Mouse (Mus musculus): ENCODE measurements at regions not wholly inside any gene's neighbourhood (a gene's known extent, or its start where the extent isn't known, plus 50 kb on each side); places are given as distances from the start of the nearest gene placed in this dataset.
"Not testable (repeated sequence)": the region's sequence is repeated elsewhere in the genome, so short reads cannot be mapped to it uniquely, and the experiment has no call there.

DNA sequence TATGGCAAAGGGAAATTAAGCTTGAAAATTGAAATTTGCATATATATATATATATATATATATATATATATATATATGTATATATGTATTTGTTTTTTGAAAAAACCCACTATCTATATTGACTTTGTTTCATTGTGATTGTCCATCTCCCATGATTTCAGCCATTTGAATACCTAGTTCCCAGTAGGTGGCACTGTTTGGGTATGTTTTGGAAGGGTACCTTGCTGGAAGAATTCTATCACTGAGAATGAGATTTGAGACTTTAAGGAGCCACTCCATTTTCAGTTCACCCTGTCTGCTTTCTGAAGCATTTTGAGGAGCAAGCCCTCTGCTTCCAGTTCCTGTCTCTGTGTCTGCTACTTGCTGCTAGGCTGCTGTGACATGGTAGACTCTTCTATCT is 72.8 kb upstream of the Ugt8a start:
- peak; percentile 52 for DNase-seq

GRCm38 (mm10) chr3:126016166-126016565 is 77.7 kb upstream of the Ugt8a start:
- no peak for DNase-seq

DNA sequence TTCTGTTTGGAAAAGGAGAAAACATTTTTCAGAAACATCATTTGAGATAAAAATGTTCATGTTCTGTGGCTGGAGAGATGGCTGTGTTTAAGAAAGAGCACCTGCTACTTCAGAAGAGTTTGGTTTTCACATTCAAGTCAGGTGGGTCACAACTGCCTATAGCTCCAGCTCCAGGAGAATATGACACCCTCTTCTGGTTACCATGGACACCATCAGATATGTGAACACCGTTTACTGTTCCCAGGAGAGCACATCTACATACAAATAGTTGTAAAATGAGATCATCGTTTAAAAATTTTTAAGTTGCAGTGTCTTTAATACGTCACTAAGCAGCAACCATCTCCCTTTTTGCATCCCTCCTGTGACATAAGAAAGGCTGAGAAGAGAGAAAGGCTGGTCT is 105.9 kb upstream of the Ugt8a start:
- DNase-seq, result peak; percentile 36

DNA sequence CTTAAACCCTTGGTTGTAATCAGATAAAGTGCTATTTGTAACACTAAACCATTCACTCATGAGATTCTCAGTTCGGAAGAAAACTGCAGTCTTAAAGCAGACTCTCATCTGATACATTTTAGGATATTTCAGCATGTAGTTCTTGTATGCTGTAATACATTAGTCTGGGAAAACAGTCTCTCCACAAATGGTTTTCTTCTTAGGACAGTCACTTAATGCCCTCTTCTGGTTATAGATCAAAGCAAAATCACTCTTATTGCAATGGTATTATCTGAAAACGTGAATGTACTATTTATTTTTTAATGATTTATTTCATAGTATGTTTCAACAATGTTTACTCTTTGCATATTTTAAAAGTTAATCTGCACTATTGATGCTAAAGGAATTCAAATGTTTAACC is 106.4 kb upstream of the Ugt8a start:
- DNase-seq, result no peak

DNA sequence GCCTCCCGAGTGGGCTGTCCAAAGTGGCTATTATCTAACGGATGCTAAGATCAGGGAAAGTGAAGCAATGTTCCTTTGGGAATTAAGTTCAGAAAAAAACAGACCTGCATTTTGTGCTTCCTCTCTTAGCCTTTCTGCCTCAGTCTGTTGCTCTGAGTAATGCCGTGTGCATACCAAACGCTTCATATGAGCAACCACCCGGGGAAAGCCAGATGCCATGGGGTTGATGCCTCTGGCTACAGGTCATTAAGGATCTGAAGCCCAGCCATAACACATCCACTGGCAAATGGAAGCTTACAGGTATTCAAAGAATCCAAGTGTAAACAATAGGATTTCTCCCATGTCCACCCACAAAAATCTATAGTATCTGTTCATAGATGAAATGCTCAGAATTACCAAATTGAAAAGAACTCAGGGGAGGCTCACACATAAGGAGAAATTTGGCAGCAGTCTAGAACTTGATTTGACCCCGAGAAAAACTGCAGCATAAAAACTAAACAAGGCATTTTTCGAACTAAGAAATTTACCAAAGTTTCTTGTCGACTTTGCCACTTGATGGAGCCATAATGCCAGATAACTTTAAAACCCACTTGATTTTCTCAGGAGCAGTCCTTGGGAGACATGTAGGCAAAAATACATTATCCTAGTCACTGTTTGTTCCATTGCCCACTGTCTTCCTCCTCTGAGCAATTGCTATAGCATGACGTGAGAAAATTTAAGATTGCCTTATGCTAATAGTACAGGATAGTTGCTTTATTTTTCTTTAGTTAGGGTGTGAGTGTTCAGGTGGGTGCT is 107.8 kb upstream of the Ugt8a start:
- DNase-seq, result peak; percentile 7

DNA sequence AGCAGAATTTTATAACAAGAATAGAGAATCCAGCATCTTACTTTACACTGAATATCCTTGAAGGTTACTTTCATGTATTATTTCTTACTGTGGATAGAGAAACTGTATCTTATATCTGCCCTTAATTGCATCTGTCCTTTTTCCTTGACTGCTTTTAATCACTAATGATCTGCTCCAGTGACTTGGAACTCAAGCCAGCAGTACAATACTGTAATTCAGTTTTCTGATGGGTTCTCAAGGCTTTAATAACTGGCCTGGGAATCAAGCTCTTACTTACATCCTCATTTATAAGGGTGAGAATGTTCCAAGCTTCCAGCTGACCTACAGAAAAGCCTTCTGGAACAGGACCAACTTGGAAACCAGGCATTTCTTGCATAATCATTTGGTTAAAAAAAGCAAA is 120.2 kb upstream of the Ugt8a start:
- DNase-seq, result no peak

- no peak for DNase-seq
Observed at GRCm38 (mm10) chr3:126105086-126105485, 166.7 kb upstream of the Ugt8a start.

DNA sequence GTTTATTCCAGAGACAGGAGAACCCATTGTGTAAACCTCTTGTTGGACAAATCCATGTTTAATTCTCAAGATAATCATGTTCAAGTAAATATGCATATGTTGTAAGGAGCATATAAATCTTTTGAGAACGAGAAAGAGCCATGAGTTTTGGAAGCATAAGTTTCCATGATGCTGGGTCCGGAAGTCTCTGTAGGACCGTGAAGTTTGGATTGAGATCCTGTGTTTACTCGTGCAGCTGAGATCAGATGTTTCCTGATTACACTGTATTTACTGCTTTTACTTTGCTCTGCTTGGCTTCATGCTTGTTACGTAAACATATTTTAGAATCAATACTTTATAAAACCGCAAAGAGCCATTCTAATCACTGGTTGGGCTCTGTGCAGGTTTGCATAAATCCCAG is 171.0 kb upstream of the Ugt8a start:
- no peak for DNase-seq

DNA sequence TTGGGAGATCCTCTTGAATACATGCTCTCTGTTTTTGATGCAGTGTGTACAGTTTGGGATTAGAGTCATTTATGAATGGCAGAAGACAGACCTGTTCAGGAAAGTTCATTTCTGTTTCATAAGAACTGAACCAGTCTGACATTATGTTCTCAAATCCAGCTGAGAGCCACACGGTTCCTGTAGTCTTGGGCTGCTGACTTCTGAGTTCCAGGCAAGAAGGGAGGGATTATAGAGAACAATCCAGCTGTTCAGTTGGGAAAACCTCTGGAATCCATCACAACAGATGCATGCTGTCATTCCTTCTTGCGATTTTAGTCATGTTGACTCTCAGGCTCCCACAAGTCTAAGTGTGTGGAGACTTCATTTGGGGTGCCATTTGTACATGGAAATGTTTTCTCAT is 179.4 kb upstream of the Ugt8a start:
- no peak for DNase-seq

DNA sequence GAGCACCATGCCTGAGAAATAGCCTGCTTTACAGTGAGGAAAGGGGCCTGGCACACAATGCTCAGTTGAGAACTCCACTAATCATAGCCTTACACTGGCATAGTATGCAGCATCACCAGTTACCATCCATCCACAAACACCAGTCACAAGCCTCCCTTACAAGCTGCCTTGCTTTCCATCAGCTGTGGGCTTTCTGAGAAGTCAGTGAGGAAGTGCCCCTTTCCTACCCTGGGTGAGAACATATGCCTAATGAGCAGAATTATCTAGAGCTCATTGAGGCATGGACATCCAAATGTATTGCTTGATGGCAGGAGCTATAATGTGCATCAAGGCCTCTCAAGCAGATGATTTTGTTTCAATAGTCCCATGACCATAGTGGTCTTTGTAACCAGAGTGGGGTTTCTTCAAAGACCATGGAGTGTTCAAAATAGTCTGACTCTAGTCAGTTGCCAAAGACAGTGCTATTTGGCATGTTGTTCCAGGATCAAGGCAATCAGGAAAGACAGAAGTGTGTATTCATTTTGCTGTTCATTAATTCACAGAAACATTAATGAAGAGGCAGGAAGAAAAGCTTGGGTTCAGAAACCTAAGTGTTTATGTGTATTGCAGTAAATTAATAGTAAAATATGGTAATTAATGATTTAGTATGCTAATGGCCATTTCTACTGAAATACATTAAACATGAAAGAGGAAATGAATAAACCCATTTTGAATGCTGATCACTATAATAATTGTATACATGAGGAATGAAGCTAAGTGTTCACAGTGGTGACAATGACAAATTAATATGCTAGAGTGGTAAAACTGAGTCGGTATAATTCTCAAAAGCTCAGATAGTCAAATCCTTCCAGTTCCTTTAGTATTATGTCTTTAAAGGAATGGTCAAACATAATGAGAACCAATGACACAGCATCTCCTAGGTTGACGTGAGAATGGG is 184.2 kb upstream of the Ugt8a start:
- no peak for DNase-seq

GRCm38 (mm10) chr3:126166542-126166941 is 196.9 kb upstream of the Arsj start:
- no peak for DNase-seq

DNA sequence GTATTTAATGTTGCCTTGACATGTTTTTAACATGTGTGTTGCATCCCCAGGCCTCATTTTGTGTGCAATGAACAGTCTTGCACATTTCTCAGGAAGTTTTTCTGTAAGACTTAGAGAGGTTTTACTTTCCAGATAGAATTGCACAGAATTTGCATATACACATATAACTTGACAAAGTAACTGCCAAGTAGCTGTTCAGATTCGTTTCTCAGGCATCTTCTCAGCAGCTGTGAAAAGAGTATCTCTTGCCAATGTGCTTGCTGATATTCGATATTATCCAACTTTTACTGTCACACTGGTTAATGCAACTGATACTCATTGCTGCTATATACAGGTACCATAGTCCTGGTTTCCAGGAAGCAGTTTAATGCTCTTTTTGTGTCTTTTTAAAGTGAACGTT is 154.5 kb upstream of the Arsj start:
- no peak for DNase-seq

DNA sequence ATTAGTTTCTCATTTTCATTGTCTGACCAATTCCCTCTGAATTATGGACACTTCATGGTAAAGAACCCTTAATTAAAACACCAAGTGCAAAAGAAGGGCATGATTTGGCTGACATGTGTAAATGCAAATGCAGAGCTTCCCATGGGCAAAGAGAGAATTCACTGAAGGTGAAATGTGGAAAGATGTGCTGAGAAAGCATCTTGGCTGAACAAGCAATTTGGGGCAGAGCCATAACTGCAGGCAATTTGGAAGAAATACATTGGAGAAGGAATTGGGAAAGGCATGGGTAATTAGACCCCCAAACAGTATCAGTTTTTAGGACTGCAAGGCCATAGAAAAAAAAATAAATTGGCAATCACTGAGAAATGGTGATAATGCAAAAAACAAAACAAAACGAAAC is 153.3 kb upstream of the Arsj start:
- DNase-seq, result no peak

GRCm38 (mm10) chr3:126227575-126227974 is 135.9 kb upstream of the Arsj start:
- no peak for DNase-seq

DNA sequence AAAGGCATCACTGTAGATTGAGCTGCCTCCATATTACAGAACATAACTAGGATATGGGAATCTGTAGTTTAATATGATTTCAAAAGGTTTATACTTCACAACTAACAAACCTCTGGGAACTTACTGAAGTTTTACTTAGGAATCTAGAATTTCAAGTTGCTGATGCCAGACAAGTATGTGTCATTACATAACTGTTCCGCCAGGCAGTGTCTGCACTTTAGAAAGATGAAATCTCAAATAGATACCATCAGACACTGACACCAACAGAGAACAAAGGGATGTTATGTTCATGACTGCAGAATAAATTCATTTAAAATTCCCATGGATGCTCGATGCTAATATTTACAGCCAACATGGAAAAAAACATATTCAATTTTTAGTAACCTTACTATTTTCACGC is 117.7 kb upstream of the Arsj start:
- DNase-seq, result no peak

- DNase-seq, result peak; percentile 10
Observed at GRCm38 (mm10) chr3:126261270-126261669, 102.2 kb upstream of the Arsj start.

DNA sequence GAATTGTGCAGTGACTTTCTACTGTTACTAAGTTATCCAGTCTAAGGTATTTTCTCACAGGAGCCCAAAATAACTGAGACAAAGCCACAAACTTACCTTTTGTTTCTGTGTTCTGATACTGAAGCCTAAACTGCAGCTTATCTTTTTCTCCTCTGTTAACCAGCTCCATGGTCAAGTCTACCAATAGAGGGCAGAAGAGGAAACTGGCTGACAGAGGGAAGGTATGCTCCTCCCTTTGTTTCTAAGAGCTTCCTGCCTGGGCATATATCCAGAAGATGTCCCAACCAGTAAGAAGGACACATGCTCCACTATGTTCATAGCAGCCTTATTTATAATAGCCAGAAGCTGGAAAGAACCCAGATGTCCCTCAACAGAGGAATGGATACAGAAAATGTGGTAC is 91.5 kb upstream of the Arsj start:
- DNase-seq, result not testable (repeated sequence)

DNA sequence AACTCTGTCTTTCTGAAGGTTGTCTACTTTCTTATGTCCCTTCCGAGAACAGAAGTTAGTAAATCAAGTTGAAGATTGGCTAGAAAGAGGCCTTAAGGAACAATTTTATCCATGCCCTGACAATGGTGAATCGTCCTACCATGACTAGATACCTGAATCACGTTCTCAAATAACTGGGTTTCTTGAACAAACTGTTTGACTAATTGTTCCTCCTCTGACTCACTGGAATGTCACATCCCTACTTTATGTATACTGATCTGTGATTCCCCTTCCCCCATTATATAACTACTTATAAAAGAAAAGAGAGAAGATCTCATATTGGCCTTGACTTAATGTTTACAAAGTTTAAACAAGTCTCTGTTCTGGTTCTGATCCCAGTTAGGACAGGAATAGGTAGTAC is 89.9 kb upstream of the Arsj start:
- DNase-seq, result no peak

DNA sequence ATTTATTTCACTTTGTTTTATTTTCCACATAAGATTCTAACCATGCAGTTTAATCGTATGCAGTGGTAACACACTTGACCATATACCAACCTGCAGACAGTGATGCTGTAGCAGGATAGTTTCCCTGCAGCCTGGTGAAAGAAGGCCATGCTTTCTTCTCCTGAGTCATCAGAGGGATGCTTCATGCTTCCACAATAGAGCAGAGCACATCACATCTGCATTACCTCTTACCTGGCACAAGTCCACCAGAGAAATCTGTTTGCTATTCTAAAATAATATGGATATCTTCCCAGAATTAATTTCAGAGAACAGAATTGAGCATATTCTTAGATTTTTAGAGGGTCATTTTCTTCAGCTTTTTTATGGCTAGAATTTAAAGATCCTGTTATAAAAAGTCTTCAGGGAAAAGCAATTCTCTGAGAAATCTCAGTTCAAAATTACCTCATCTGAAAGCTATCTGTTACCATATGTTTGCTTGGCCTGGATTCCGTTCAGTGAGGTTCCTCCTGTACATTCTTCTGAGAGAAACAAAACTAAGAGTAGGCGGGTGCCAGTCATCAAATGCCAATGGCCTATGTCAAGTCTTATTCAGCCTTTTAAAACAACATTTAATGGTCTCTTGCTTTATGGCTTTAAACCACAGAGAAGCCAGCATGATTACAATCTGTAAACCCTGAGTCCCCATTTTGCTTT is 87.3 kb upstream of the Arsj start:
- DNase-seq, result no peak

GRCm38 (mm10) chr3:126284294-126285090 is 79.0 kb upstream of the Arsj start:
- DNase-seq, result no peak

- DNase-seq, result no peak
Observed at GRCm38 (mm10) chr3:126292259-126292658, 71.2 kb upstream of the Arsj start.

- no peak for DNase-seq
Observed at GRCm38 (mm10) chr3:126292830-126293229, 70.7 kb upstream of the Arsj start.

DNA sequence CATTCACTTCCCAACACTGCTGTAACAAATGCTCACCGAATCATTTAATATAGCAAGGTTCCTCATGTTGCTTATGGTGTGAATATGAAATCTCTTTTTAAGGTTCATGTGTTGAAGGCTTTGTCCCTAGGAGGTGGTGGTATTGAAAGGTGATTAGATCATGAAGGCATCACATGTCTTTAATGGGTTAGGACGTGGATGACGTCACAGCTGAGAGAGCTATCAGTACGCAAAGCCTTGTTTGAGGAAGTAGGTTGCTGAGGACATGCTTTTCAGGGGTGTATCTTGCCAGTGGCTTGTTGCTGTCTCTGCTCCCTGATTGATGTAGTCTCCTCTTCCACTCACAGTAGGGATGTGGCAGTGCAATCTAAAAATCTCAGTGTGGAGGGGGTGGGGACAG is 69.8 kb upstream of the Arsj start:
- no peak for DNase-seq

All from embryo, embryonic 11 days (tissue).